Mouse (Mus musculus): ENCODE results near the gene Arhgap17. TPM values are rescaled to one million over a fixed set of nuclear protein-coding genes. Genes with fewer than 3 reads are reported as not detected.

Gene Arhgap17
- polyA plus RNA-seq, 1 experiment from 2014 or later, result 114 TPM

- H3K36me3 ChIP-seq (ENCODE audit: inconsistent target), result peaks cover 11% of the 10 kb centered on the region; the same call in 1 of the 2 replicates
- peaks cover 100% of the 10 kb centered on the region for H3K79me2 ChIP-seq (ENCODE audit: inconsistent target)
- no peak overlapping the region for H3K4me3 ChIP-seq (ENCODE audit: inconsistent target)
- H3K27ac ChIP-seq, result no peak overlapping the region
- WGBS (ENCODE audit: missing documents), result 97% methylated on average over 5 of the region's 5 CpGs
Observed at GRCm38 (mm10) chr7:123344079-123344780, 25.5 kb downstream of the Arhgap17 start.

GRCm38 (mm10) chr7:123341896-123342295, 27.8 kb downstream of the Arhgap17 start:
- Histone ChIP-seq H3K79me2 (ENCODE audit: inconsistent target) (peaks cover 100% of the 10 kb centered on the region), H3K36me3 (ENCODE audit: inconsistent target) (peaks cover 19% of the 10 kb centered on the region; the same call in 1 of the 2 replicates), H3K27ac (no peak overlapping the region), H3K4me3 (ENCODE audit: inconsistent target) (no peak overlapping the region)
- 95% methylated on average over 5 of the region's 5 CpGs for WGBS (ENCODE audit: missing documents)

- Histone ChIP-seq H3K4me3 (ENCODE audit: inconsistent target) (no peak overlapping the region), H3K79me2 (ENCODE audit: inconsistent target) (peaks cover 100% of the 10 kb centered on the region), H3K36me3 (ENCODE audit: inconsistent target) (peaks cover 24% of the 10 kb centered on the region; the same call in 1 of the 2 replicates), H3K27ac (no peak overlapping the region)
- WGBS (ENCODE audit: missing documents), result 87% methylated on average over 7 of the region's 8 CpGs
Observed at GRCm38 (mm10) chr7:123338351-123338750, 31.4 kb downstream of the Arhgap17 start.

GRCm38 (mm10) chr7:123336322-123336721, 33.4 kb downstream of the Arhgap17 start:
- WGBS (ENCODE audit: missing documents), result 67% methylated on average over 1 of the region's 1 CpGs
- Histone ChIP-seq H3K27ac (no peak overlapping the region), H3K36me3 (ENCODE audit: inconsistent target) (peaks cover 37% of the 10 kb centered on the region; the same call in 1 of the 2 replicates), H3K4me3 (ENCODE audit: inconsistent target) (no peak overlapping the region), H3K79me2 (ENCODE audit: inconsistent target) (peaks cover 100% of the 10 kb centered on the region)

GRCm38 (mm10) chr7:123330506-123330905, 39.2 kb downstream of the Arhgap17 start:
- WGBS (ENCODE audit: missing documents), result 42% methylated on average over 9 of the region's 9 CpGs
- Histone ChIP-seq H3K36me3 (ENCODE audit: inconsistent target) (peaks cover 69% of the 10 kb centered on the region), H3K27ac (no peak overlapping the region), H3K4me3 (ENCODE audit: inconsistent target) (no peak overlapping the region), H3K79me2 (ENCODE audit: inconsistent target) (peaks cover 100% of the 10 kb centered on the region)

GRCm38 (mm10) chr7:123327909-123328308, 41.8 kb downstream of the Arhgap17 start:
- H3K36me3 ChIP-seq (ENCODE audit: inconsistent target), result peaks cover 83% of the 10 kb centered on the region
- H3K27ac ChIP-seq, result no peak overlapping the region
- peaks cover 94% of the 10 kb centered on the region for H3K79me2 ChIP-seq (ENCODE audit: inconsistent target)
- H3K4me3 ChIP-seq (ENCODE audit: inconsistent target), result no peak overlapping the region
- WGBS (ENCODE audit: missing documents), result 97% methylated on average over 4 of the region's 4 CpGs

GRCm38 (mm10) chr7:123326901-123327300, 42.8 kb downstream of the Arhgap17 start:
- Histone ChIP-seq H3K36me3 (ENCODE audit: inconsistent target) (peaks cover 76% of the 10 kb centered on the region), H3K27ac (no peak overlapping the region)
- 86% methylated on average over 4 of the region's 4 CpGs for WGBS (ENCODE audit: missing documents)

GRCm38 (mm10) chr7:123326062-123326461, 43.7 kb downstream of the Arhgap17 start:
- Histone ChIP-seq H3K4me3 (ENCODE audit: inconsistent target) (no peak overlapping the region), H3K79me2 (ENCODE audit: inconsistent target) (peaks cover 83% of the 10 kb centered on the region), H3K36me3 (ENCODE audit: inconsistent target) (peaks cover 83% of the 10 kb centered on the region), H3K27ac (no peak overlapping the region)
- WGBS (ENCODE audit: missing documents), result 94% methylated on average over 5 of the region's 5 CpGs

More at GRCm38 (mm10) chr7:123326901-123327300, 42.8 kb downstream of the Arhgap17 start:
- Histone ChIP-seq H3K4me3 (ENCODE audit: inconsistent target) (no peak overlapping the region), H3K79me2 (ENCODE audit: inconsistent target) (peaks cover 84% of the 10 kb centered on the region)

- H3K79me2 ChIP-seq (ENCODE audit: inconsistent target), result peaks cover 78% of the 10 kb centered on the region
- peaks cover 83% of the 10 kb centered on the region for H3K36me3 ChIP-seq (ENCODE audit: inconsistent target)
- H3K4me3 ChIP-seq (ENCODE audit: inconsistent target), result no peak overlapping the region
- no peak overlapping the region for H3K27ac ChIP-seq
- 100% methylated on average over 1 of the region's 1 CpGs for WGBS (ENCODE audit: missing documents)
Observed at GRCm38 (mm10) chr7:123324105-123324504, 45.6 kb downstream of the Arhgap17 start.

- Histone ChIP-seq H3K4me3 (ENCODE audit: inconsistent target) (no peak overlapping the region), H3K36me3 (ENCODE audit: inconsistent target) (peaks cover 88% of the 10 kb centered on the region), H3K79me2 (ENCODE audit: inconsistent target) (peaks cover 76% of the 10 kb centered on the region), H3K27ac (0 out of 2 replicates have a peak overlapping the region, but pooled peaks have one; percentile 40)
- 88% methylated on average over 2 of the region's 2 CpGs for WGBS (ENCODE audit: missing documents)
Observed at GRCm38 (mm10) chr7:123323388-123323787, 46.3 kb downstream of the Arhgap17 start.

- H3K36me3 ChIP-seq (ENCODE audit: inconsistent target), result peaks cover 88% of the 10 kb centered on the region
- peaks cover 71% of the 10 kb centered on the region for H3K79me2 ChIP-seq (ENCODE audit: inconsistent target)
- peak overlapping the region; percentile 40 for H3K27ac ChIP-seq
- WGBS (ENCODE audit: missing documents), result 37% methylated on average over 13 of the region's 13 CpGs
- no peak overlapping the region for H3K4me3 ChIP-seq (ENCODE audit: inconsistent target)
Observed at GRCm38 (mm10) chr7:123322452-123323121, 47.1 kb downstream of the Arhgap17 start.

GRCm38 (mm10) chr7:123312738-123313137, 57.0 kb downstream of the Arhgap17 start:
- 86% methylated on average over 3 of the region's 3 CpGs for whole genome bisulfite sequencing (ENCODE audit: missing documents)
- Histone ChIP-seq H3K27ac (no peak overlapping the region), H3K4me3 (ENCODE audit: inconsistent target) (no peak overlapping the region), H3K79me2 (ENCODE audit: inconsistent target) (peaks cover 4% of the 10 kb centered on the region; the same call in 1 of the 2 replicates), H3K36me3 (ENCODE audit: inconsistent target) (peaks cover 97% of the 10 kb centered on the region)

- no peak overlapping the region for H3K27ac ChIP-seq
- peaks cover 97% of the 10 kb centered on the region for H3K36me3 ChIP-seq (ENCODE audit: inconsistent target)
- WGBS (ENCODE audit: missing documents), result 59% methylated on average over 4 of the region's 5 CpGs
- H3K79me2 ChIP-seq (ENCODE audit: inconsistent target), result no peaks in the 10 kb centered on the region; the same call in 1 of the 2 replicates
- H3K4me3 ChIP-seq (ENCODE audit: inconsistent target), result no peak overlapping the region
Observed at GRCm38 (mm10) chr7:123311836-123312235, 57.9 kb downstream of the Arhgap17 start.

GRCm38 (mm10) chr7:123307887-123308558, 61.7 kb downstream of the Arhgap17 start:
- H3K79me2 ChIP-seq (ENCODE audit: inconsistent target), result no peaks in the 10 kb centered on the region; the same call in 1 of the 2 replicates
- no peak overlapping the region for H3K4me3 ChIP-seq (ENCODE audit: inconsistent target)
- 96% methylated on average over 4 of the region's 4 CpGs for WGBS (ENCODE audit: missing documents)
- H3K36me3 ChIP-seq (ENCODE audit: inconsistent target), result peaks cover 100% of the 10 kb centered on the region
- H3K27ac ChIP-seq, result no peak overlapping the region

Measured in macrophage (primary cell).